Mouse (Mus musculus): ENCODE measurements around the gene Fam110c.
"Not testable (repeated sequence)": the region's sequence is repeated elsewhere in the genome, so short reads cannot be mapped to it uniquely, and the experiment has no call there.

The Fam110c gene

DNA sequence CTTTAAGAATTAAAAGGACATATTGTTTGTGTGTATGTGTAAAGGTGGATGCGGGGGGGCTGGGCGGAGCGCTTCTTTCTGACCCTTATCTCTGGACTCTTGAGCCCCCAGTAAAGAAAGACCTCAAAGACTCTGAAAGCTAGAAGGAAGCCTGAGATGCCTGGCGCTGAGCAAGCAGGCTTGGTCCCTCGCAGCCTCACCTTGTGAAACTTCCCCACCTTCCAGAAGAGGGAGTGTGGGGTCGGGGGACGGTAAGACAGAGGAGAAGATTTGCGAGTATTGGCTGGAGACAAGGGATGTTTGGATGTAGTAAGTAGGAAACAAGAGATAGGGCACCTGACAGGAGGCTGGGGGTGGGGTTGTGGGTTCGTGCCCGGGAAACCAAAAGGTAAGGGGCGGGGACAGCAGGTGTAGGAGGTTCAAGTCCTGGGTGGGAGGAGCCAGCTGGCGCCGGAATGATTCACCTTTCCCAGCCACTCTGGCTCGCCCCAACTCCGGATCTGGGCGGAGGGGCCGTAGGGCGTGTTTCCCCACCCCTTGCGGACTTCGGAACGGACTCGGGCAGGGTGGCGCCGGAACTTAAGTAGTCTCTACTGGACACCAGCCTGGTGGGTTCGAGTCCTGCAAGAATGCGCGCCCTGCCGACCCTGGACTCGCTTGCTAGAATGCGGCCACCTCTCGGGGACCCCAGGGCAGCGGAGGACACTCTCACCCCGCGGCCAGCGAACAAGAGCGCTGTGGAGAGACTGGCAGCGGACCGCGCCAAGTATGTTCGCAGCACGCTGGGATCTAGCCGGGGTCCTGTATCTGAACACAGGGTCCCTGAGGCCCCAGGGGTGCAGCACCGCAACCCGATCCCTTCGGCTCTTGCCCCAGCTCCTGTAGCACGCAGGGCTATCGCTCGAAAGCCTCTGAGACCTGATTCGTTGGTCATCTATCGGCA is at the start of gene Fam110c:
Gene Fam110c (plus strand): TSS at position 450 of the 943 bp plus-strand sequence.
- peak; percentile 45 to 53 for DNase-seq (ENCODE audit: low spot score in 2 of 2)

DNA sequence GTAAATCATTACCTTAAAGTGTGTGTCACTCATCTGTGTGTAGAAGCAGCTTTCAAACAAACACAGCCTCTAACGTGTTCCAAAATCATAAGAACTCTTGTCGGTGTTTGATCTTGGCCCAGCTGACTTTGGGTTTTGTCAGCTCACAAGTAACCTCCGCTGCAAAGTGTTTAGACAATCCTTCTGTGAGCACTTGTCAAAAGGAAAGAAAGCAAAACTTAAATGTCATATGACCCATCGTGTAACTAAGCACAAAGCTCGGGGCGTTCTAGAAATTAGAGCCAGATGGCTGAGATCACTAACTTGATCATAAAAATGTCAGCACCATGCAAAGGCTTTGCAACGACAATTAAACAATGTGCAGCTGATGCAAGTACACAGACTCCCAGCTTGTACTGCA is 47.2 kb upstream of the Fam110c start:
- DNase-seq (ENCODE audit: low spot score in 2 of 2): no peak

DNA sequence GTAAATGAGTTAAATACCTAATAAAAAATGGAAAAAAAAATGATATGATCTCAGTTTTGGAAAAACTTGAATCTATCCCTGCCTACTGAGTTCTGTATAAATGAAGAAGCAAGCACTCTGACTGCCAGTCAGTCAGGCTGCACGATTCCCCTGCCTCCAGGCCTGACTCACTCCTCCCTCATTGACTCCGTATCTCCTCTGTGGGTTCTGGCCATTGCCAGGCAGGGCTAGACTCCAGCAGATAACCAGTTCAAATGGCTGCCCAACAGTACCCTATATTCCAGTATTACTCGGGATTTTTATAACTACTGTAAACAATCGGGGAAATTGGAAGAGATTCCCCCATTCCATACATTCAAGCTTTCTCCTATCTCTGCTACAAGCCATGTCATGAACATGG is 21.6 kb upstream of the Fam110c start:
- no peak for DNase-seq (ENCODE audit: low spot score in 2 of 2)

DNA sequence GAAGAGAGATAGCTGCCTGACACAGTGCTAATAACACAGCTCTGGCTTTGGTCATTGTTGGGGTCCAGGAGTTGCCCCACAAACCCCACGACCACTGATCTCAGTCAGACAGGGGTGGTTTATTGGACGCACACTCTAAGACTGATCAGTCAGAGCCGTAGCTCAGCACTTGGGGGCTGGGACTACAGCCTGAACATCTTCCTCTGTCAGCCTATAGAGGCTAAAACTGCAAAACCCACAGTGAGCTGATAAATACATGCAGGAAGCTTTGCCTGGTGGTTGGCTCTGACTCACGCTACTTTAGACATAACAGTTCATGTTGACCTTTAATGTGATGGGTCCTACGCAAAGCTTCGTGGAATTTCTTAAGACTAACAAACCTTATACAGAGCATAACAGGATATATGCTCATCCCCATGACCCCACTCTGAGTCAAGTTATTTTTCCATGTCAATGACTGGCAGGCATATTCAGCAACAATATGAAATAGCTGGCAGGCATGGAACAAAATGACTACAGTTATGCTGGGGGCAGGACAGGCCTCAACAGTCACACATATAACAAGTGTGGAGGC is 17.3 kb upstream of the Fam110c start:
- DNase-seq (ENCODE audit: low spot score in 2 of 2): no peak

DNA sequence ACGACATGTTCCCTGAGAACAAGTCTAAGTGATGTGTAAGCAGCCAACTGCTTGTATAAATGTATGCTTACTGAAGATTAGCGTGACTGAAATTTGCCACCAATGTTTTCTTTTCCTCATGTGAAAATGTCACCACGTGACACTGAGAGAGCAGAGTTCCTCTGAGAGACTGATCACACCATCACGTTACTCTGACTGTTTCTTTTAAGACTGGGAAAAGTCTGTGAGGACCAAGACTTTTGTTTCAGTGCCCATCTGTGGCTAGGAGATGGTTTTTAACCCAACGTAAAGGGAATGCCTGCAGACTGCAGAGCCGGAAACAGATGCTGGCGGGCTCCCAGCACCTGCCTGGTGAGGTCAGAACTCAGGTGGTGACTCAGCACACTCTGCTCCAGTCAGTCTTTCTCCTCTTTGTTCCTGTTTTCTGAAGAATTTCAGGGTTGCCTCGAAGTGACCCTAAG is 14.2 kb upstream of the Fam110c start:
- DNase-seq (ENCODE audit: low spot score in 2 of 2): no peak

DNA sequence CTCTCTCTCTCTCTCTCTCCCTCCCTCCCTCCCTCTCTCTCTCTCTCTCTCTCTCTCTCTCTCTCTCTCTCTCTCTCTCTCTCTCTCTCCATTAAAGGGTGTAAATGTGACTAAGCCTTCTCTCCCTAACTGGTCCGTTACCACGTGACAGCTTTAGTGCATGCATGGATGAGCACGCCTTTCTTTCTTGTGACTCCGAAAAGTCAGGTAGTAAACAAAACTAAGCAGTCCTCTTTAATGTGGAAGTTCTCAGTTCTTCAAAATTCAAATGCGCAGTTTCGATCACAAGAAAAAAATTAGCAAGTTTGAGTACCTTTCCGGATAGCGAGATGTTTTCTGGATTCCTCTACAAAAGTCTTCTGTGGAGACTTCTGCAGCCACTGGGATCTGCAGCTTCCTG is 13.4 kb upstream of the Fam110c start:
- DNase-seq (ENCODE audit: low spot score in 2 of 2): no peak

DNA sequence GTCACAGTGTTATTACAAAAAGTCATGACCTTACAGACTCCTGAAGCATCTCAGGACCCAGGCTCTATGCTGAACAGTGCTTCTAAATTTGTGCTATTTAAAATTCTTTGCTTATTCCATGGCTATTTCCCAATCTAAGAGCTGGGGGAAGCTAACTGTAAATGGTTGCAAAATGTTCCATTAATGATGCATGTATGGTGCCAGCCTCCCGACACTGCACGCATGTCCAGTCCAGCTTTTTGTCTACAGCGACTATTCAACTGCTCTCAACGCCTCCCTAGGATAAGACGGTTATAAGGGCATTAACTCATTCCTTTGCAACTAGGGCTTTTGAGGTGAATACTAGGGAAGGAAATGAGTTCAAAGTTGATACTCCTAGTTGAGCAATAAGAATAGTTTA is 2.4 kb upstream of the Fam110c start:
- DNase-seq (ENCODE audit: low spot score in 2 of 2): no peak

DNA sequence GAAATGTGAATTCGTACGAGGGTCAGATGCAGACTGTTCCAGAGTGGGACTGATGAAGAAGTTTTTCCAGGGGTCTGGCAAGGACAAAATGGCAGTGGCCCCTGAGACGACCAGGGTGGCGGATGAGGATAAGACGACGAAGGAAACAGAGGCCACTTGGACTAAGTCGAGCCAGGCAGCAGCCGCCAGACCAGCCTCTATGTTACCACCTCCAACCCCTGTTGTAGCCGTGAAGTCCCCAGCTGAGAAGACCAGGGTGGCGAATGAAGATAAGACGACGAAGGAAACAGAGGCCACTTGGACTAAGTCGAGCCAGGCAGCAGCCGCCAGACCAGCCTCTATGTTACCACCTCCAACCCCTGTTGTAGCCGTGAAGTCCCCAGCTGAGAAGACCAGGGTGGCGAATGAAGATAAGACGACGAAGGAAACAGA is 710 bp downstream of the Fam110c start:
- not testable (repeated sequence) for DNase-seq (ENCODE audit: low spot score in 2 of 2)

DNA sequence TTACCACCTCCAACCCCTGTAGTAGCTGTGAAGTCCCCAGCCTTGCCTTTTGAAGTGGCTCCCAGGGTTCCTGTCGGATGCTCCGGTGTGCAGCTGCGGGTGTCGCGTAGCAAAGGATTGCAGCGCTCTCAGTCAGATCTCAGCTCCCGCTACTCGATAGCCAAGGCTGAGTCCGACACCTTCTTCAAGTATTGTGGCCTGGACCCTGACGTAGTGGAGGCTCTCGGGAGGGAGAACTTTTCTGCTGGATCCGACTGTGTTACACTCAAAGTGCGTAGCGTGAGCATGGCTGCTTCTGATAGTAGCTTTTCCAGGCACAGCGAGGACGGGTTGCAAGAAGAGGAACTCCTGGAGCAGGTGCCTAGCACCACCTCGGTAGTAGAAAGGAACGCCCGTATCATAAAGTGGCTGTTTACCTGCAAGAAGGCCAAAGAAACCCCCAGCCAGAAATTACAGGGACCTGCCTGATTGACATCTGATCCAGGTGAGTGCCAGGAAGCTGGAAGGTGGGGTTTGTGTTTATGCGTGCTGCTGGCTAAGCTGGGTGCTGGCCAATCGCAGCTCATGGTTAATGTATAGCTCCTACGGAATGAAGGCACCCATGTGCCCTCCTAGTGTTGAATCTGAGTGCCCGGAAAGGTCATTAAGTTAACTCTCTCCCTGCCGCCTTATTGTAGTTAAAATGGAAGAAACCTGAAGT is 1.3 kb downstream of the Fam110c start:
- DNase-seq (ENCODE audit: low spot score in 2 of 2): peak; percentile 49 to 54

DNA sequence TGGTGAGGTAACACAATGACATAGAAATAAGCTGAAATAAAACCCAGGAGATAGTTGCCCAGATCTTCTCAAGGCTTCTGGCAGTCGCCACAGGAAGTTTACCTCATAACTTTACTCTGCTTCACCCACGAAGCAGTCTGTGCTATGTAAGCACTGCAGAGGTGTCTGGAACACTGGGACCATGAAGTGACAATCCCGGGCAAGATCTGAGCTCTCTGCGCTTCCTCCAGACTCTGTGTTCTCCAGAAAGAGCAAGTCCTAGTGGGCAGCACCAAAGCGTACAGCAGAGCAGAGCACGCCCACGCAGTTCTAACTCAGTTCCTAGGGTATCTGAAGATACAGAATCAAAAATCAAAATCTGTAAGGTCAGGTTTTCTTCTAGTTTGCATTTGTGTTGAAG is 3.4 kb downstream of the Fam110c start:
- no peak for DNase-seq (ENCODE audit: low spot score in 2 of 2)

DNA sequence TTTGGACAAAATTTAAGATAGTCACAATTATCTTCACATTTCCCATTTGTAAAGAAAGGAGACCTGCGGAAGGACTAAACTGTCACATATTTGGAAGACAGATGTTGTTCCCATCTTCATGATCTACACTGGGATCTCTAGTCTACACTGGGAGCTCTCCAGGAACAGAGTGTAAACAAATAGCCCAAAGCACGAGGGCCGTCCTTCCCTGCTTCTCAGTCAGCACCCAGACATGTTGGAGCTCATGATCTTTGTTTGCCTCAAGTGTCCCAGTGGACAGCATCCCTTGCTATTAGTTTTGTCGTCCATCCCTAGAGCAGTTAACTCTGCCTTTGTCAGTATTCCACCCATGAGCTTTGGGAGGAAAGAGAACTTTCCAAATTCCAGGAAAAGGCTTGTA is 4.4 kb downstream of the Fam110c start:
- no peak for DNase-seq (ENCODE audit: low spot score in 2 of 2)

DNA sequence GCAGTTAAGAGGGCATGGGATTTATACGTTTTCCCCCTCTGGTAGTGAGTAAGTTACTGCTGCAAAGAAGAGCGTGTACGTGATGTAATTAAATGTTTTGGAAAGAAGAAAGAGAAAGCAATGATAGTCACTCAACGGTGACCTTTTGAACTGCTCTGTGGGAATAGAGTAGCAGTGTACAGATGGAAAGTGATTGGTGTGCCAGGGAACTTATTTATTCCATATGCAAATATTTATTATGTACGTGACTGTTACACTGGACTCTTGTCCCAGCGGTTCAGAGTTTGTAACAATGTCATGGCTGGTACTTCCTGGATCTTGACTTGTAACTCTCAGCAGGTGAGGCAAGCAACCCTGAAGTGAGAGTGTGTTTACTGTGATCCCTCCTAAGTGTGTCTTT is 6.7 kb downstream of the Fam110c start:
- no peak for DNase-seq (ENCODE audit: low spot score in 2 of 2)

DNA sequence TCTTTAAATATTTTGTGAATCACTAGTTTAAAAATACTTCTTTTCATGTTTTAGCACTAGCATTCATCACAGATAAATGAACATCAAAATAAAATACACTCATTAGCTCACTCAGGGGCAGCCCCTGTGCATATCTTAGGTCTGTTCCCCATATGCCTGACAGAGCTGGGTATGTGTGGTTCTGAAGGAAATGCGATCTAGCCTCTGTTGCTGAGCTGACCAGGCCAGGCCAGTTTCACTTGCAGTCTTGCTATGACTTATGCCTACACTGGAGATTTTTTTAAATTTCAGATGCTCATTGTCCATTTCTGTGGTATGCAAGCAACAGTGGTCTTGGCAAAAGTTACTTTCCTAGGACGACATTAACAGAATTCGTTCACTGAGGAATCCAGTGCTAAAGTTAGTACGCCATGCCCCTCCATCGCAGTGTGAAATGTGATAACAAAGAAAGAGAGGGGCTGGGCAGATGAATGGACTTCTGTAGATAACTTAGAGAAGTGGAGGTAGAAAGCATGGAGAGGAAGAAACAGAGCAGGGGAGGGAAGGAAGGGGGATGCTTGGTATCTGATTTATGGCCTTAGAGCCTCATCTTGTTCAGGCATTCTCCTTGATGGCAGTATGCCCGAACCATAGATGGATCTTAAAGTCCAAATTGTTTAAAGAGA is 7.4 kb downstream of the Fam110c start:
- DNase-seq (ENCODE audit: low spot score in 2 of 2): no peak

DNA sequence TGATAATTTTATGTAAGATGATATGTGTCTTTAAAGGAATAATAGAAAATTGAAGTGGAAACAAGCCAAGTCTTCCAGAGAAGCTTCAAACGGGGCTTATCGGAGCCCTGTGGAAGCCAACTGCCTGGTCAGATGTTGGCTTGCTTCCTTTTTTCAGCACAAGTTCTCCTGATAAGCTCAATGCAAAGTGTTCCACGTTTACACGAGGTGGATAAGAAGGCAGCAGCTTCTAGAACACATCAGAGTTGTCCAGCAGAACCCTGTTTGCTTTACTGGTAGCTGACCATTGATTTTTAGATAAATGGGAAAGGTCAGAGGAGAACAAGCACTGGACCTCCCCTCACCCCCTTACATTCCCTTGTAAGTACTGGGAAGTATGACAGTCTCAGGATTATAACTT is 9.3 kb downstream of the Fam110c start:
- DNase-seq (ENCODE audit: low spot score in 2 of 2): no peak

DNA sequence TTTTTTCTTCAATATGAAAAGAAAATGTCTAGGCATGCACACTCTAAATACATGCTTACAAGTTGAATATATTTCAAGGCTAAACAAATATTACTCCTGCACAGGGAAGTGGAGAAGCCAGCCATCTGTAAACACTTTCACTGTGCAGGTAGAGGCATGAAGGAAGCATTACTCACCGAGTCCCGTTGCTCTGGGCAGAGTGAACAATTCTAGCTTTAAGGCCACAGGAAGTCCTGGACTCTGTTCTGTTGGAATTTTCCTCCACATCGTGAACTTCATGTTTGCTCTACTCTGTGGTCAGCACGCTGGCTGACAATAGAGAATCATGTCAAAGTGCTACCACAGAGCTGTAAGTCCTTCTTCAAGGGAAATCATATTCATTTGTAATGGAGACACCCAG is 9.7 kb downstream of the Fam110c start:
- DNase-seq (ENCODE audit: low spot score in 2 of 2): no peak

DNA sequence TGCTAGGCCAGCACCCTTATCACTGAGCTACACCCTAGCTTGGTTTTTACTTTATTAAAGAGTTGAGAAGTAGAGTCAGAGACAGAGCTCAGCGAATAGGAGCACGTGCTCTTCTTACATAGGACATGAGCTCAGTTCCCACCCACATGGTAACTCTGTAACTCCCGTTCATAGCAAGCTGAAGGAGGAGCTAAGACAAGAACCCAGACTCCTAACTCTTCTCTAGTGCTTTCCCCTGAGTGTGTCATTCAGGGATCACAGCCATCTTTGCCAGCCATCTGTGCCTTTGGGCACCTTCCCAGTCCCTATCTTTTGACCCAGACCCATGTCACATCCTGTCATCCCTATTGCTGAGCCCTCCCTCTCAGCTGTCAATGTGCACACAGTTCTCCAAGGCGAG is 13.4 kb downstream of the Fam110c start:
- DNase-seq (ENCODE audit: low spot score in 2 of 2): peak in 1 of 2 experiments; percentile 61

DNA sequence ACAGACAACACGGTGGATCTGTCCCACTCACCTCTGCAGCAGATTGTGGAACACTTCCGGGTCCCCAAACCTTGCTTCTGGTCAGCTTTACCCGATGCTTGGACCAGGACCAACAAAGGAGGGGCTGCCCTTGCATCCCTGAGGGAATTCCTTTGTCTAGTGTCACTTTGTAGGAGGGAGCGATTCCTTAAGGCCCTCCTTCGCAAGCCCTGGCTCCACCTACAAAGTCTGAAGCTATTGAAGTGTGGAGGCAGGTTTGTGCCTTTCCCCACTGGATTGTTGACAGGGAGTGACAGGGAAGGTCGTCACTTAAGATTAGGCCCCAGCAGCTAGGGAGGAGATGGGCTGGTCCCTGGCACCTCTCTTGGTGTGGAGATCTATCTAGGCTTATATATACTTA is 16.7 kb downstream of the Fam110c start:
- DNase-seq (ENCODE audit: low spot score in 2 of 2): no peak

DNA sequence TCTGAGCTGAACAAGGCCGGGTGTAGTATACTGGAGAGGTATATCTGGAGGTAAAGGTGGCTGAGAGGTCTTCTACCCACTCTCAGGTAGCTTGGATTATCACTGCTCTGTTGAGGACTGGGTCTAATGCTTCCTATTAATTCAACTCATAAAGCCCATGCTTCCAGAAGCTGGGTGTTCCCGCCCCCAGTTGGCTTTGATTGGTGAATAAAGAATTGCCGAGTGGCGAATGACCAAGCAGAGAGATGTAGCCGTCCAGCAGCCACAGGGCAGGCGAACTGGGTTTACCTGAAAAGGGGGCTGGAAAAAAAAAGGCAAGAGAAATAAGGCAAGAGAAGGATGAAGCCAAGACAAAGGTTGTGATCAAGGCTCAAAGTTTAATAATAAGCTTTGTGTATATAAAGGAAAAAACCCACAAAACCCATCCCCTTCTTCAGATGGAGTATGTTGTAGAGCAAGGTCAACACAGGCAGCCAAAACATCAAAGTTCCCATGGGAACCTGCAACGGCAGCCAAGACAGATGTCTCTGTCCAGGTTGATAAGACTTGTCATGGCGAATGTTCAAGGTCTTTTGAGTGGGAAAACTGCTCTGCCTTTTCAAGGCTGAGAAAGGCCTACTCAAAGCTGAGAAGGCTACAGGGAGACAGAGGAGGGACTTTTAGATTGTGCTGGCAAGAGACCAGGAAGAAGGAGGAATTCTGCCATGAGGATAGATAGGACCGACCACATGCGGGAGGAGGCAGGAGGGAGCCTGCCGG is 17.4 kb downstream of the Fam110c start:
- no peak for DNase-seq (ENCODE audit: low spot score in 2 of 2)

DNA sequence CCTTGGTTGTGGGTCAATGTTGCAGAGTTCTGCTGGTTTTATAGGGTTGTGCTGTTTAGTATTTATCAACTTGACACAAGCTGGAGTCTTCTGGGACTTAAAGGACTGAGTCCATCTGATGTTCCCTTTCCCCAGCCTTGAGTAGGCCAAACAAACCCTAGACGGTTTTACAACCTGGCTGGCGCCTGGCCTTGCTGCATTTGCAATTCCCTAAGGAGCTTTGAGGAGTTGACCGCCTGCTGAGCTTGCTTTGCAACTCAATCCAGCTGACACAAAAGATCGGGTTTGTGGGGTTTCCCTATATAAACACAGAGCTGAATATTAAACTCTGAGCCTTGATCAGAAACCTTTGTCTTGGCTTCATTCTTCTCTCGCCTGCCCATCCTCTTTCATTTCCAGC is 18.8 kb downstream of the Fam110c start:
- DNase-seq (ENCODE audit: low spot score in 2 of 2): no peak

DNA sequence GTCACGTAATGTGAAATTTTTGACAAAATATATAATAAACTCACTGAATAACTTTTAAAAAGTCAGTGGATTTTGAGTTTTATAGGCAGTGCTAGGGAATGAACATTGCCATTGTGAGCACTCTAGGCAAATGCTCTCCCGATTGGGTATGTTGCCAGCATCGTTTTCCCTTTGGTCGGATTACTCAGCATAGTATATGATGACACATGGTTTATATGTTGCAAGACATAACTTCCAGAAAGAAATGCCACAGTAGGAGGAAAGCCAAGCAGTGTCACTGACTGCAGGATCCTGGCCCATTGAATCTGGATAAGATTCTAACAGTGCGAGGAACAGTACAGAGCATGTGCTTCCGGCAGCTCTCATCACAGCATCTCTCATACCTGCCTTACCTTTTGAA is 23.5 kb downstream of the Fam110c start:
- DNase-seq (ENCODE audit: low spot score in 2 of 2): no peak

DNA sequence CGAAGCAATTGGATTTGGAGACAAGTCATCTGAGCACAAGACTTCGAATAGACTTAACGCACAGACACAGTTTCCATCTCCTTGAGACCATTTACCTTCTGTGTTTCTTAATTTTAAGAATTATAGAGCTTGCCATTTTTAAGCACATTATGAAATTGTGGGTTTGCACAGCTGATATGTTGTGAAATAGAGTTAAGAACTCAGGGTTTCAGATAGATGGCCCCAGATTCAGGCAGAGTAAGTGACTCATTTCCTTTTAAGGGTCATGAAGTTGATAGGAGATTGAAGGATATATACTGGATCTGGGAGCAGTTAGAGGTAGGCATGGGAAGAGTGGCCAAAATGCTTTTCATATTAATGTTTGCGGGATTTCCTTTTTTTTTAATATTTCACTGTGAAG is 27.5 kb downstream of the Fam110c start:
- no peak for DNase-seq (ENCODE audit: low spot score in 2 of 2)
